In genomic region chr17:49561985-49562384, GRCm38 (mm10) we compare ENCODE assay signal across 11 mouse cellular contexts. TPM values are rescaled to one million over a fixed set of nuclear protein-coding genes. Genes with fewer than 3 reads are reported as not detected.
DNase-seq lines count a peak whose midpoint lies in the region; ATAC-seq and TF ChIP-seq lines count a peak whose summit lies in the region.
"Had no signal": no experiment of that assay in that cellular context is flagged by ENCODE, and none has a peak within 500 bp of the region (broad histone marks: within the 10 kb centered on the region; RNA-seq: fewer than 3 reads in every experiment).

No protein-coding gene starts in this region.

- H3K4me1 ChIP-seq in kidney, postnatal 0 days (replicated peaks; ENCODE audit: insufficient read depth, low read length) = 0 out of 2 replicates have a peak, but pooled peaks cover 2% of the 10 kb centered on the region
- no peaks in the 10 kb centered on the region; the same call in 1 of the 2 replicates for H3K4me1 ChIP-seq in embryonic facial prominence, embryonic 11.5 days (ENCODE audit: control insufficient read depth, insufficient read depth, low read length)
- H3K4me1 ChIP-seq in limb, embryonic 13.5 days = peaks cover 46% of the 10 kb centered on the region
- H3K4me1 ChIP-seq: liver, embryonic 13.5 days had no signal

- H3K27ac ChIP-seq in kidney, postnatal 0 days = no peak overlapping the region
- no peak overlapping the region for H3K27ac ChIP-seq in embryonic facial prominence, embryonic 11.5 days (replicated peaks; ENCODE audit: low read depth, low read length)
- H3K27ac ChIP-seq in limb, embryonic 13.5 days = no peak overlapping the region
- H3K27ac ChIP-seq: liver, embryonic 13.5 days had no signal

- no peak for ATAC-seq in kidney, postnatal 0 days (replicated peaks; ENCODE audit: low FRiP score, low read depth)
- ATAC-seq in embryonic facial prominence, embryonic 11.5 days (replicated peaks; ENCODE audit: insufficient number of reproducible peaks, low FRiP score, low TSS enrichment, low read depth) = no peak
- no peak for ATAC-seq in limb, embryonic 13.5 days (ENCODE audit: low FRiP score, low read depth)
- no peak for ATAC-seq in monocyte, adult 5-6 weeks (replicated peaks; ENCODE audit: insufficient number of reproducible peaks, low FRiP score, low TSS enrichment, poor library complexity, severe bottlenecking)

- H3K9ac ChIP-seq in kidney, postnatal 0 days (ENCODE audit: low read depth, low read length) = no peak overlapping the region
- H3K9ac ChIP-seq in embryonic facial prominence, embryonic 11.5 days (replicated peaks; ENCODE audit: low read length) = no peak overlapping the region
- H3K9ac ChIP-seq in limb, embryonic 13.5 days = peak overlapping the region; percentile 82; the same call in 1 of the 2 replicates
- H3K9ac ChIP-seq: liver, embryonic 13.5 days had no signal

- peak overlapping the region; percentile 47; the same call in 1 of the 2 replicates for H3K4me3 ChIP-seq in kidney, postnatal 0 days (replicated peaks; ENCODE audit: low read depth, low read length)
- peak overlapping the region; percentile 54; the same call in 1 of the 2 replicates for H3K4me3 ChIP-seq in embryonic facial prominence, embryonic 11.5 days (ENCODE audit: low read depth, low read length)
- peak overlapping the region; percentile 59 for H3K4me3 ChIP-seq in limb, embryonic 13.5 days
- H3K4me3 ChIP-seq: liver, embryonic 13.5 days had no signal

- WGBS in kidney, postnatal 0 days = 44% methylated on average over 4 of the region's 4 CpGs
- 46% methylated on average over 4 of the region's 4 CpGs for WGBS in embryonic facial prominence, embryonic 11.5 days
- 36% methylated on average over 4 of the region's 4 CpGs for WGBS in limb, embryonic 13.5 days

- peak overlapping the region; percentile 71 for H3K4me2 ChIP-seq in kidney, postnatal 0 days (ENCODE audit: low read length)
- peak overlapping the region; percentile 47 for H3K4me2 ChIP-seq in embryonic facial prominence, embryonic 11.5 days (ENCODE audit: low read depth, low read length)
- H3K4me2 ChIP-seq in limb, embryonic 13.5 days (replicated peaks) = peak overlapping the region; percentile 90
- H3K4me2 ChIP-seq: liver, embryonic 13.5 days had no signal

- H3K27me3 ChIP-seq in kidney, postnatal 0 days (ENCODE audit: insufficient read depth, low read length) = no peaks in the 10 kb centered on the region
- no peaks in the 10 kb centered on the region for H3K27me3 ChIP-seq in embryonic facial prominence, embryonic 11.5 days (ENCODE audit: control insufficient read depth, insufficient read depth, low read length)
- H3K27me3 ChIP-seq in limb, embryonic 13.5 days = no peaks in the 10 kb centered on the region

- peak; percentile 44 for DNase-seq in cerebellum, adult 9-10 months
- DNase-seq in cerebellum, postnatal 25 days = no peak
- DNase-seq in kidney, postnatal 0 days (ENCODE audit: low spot score) = peak; percentile 55
- no peak for DNase-seq in kidney, postnatal 25 days
- peak; percentile 58 for DNase-seq in embryonic facial prominence, embryonic 11.5 days (ENCODE audit: low spot score)
- no peak for DNase-seq in frontal cortex, postnatal 14 days (ENCODE audit: low spot score in 2 of 2)
- DNase-seq: liver, embryonic 13.5 days had no signal

- no peaks in the 10 kb centered on the region for H3K9me3 ChIP-seq in kidney, postnatal 0 days (replicated peaks; ENCODE audit: low read length)
- no peaks in the 10 kb centered on the region for H3K9me3 ChIP-seq in embryonic facial prominence, embryonic 11.5 days (replicated peaks; ENCODE audit: control insufficient read depth, low read length)
- H3K9me3 ChIP-seq in limb, embryonic 13.5 days = no peaks in the 10 kb centered on the region
- H3K9me3 ChIP-seq: liver, embryonic 13.5 days had no signal

- TF ChIP-seq CTCF in kidney, postnatal 0 days (IDR thresholded peaks at IDR 0.05; ENCODE audit: low read depth) = peak; percentile 44

- H3K36me3 ChIP-seq in kidney, postnatal 0 days (ENCODE audit: insufficient read depth, low read length) = no peaks in the 10 kb centered on the region
- no peaks in the 10 kb centered on the region for H3K36me3 ChIP-seq in embryonic facial prominence, embryonic 11.5 days (replicated peaks; ENCODE audit: control insufficient read depth, insufficient read depth, low read depth, low read length)
- H3K36me3 ChIP-seq in limb, embryonic 13.5 days = no peaks in the 10 kb centered on the region
- H3K36me3 ChIP-seq: liver, embryonic 13.5 days had no signal

RNA-seq across cellular contexts. Expression of gene Daam2, which starts 2.2 kb away (rescaled TPM):
- 4.7 and 4.8 TPM in 2 replicates for polyA plus RNA-seq in kidney, postnatal 0 days (2015; fragmentation: Nextera tagmentation; extraction: Ambion mirVana)
- 7.0 TPM in 2 replicates for polyA plus RNA-seq in embryonic facial prominence, embryonic 11.5 days (2014; fragmentation: Nextera tagmentation; extraction: Ambion mirVana)
- polyA plus RNA-seq in limb, embryonic 13.5 days (2015; fragmentation: Nextera tagmentation; extraction: Ambion mirVana) = 12.5 and 14.7 TPM in 2 replicates
- 0.10 to 0.21 TPM (median 0.19 TPM) in 3 replicates for total RNA-seq in monocyte, adult 5-6 weeks (2017)
- total RNA-seq: neutrophil, adult 5-6 weeks had no signal

RNA-seq across cellular contexts. Expression of gene Kif6, which starts 53.0 kb away (rescaled TPM):
- 0.73 and 1.3 TPM in 2 replicates for polyA plus RNA-seq in kidney, postnatal 0 days (2015; fragmentation: Nextera tagmentation; extraction: Ambion mirVana)
- 1.9 and 3.1 TPM in 2 replicates for polyA plus RNA-seq in embryonic facial prominence, embryonic 11.5 days (2014; fragmentation: Nextera tagmentation; extraction: Ambion mirVana)
- 2.3 and 2.6 TPM in 2 replicates for polyA plus RNA-seq in limb, embryonic 13.5 days (2015; fragmentation: Nextera tagmentation; extraction: Ambion mirVana)
- not detected in 3 replicates for total RNA-seq in monocyte, adult 5-6 weeks (2017)
- total RNA-seq: common myeloid progenitor, adult 5-6 weeks; neutrophil, adult 5-6 weeks had no signal

Comparison
In these comparisons a context has a peak if more than half of its experiments do, and no peak if none do; other contexts are left out.
1. DNase-seq: peak in cerebellum, adult 9-10 months (single experiment), kidney, postnatal 0 days (single experiment) and embryonic facial prominence, embryonic 11.5 days (single experiment); none in cerebellum, postnatal 25 days (0 of 2), kidney, postnatal 25 days (0 of 2) and frontal cortex, postnatal 14 days (0 of 2).
2. Peak in every context shown above with its lines, with median percentiles within 50 percentile points of each other: H3K4me2 ChIP-seq and H3K4me3 ChIP-seq.